Mouse (Mus musculus) E14TG2a.4 (cell line): ENCODE results near the gene Tmem52b.

Source experiments
- H3K27me3 ChIP-seq: 2 replicates; pipeline ENCODE4 v1.6.1; 2014; ENCODE audit warnings: low read length, control low read depth; ENCODE audit not compliant: insufficient read depth
- H3K36me3 ChIP-seq: 2 replicates; pipeline ENCODE4 v1.6.1; 2014; ENCODE audit warnings: low read length, control low read depth; ENCODE audit not compliant: insufficient read depth
- H3K4me1 ChIP-seq: replicated peaks from 2 replicates; pipeline ENCODE4 v1.6.1; 2014; ENCODE audit warnings: low read depth, low read length, control low read depth
- H3K4me3 ChIP-seq: replicated peaks from 2 replicates; pipeline ENCODE4 v1.5.1; 2014; ENCODE audit warnings: mild to moderate bottlenecking, low read length
- H3K9me3 ChIP-seq: 2 replicates; pipeline ENCODE4 v1.6.1; 2014; ENCODE audit warnings: low read length, control low read depth
- CTCF ChIP-seq: conservative IDR thresholded peaks from 2 replicates; pipeline ENCODE4 v1.5.1; 2014; ENCODE audit warnings: low read length
- NANOG ChIP-seq: IDR thresholded peaks from 2 replicates; pipeline ENCODE4 v1.6.1; 2014; ENCODE audit warnings: borderline replicate concordance, low read length, mixed read lengths
- POU5F1 ChIP-seq: IDR thresholded peaks from 2 replicates; pipeline ENCODE4 v1.6.1; 2014; ENCODE audit warnings: low read length, borderline replicate concordance

Gene Tmem52b

DNA sequence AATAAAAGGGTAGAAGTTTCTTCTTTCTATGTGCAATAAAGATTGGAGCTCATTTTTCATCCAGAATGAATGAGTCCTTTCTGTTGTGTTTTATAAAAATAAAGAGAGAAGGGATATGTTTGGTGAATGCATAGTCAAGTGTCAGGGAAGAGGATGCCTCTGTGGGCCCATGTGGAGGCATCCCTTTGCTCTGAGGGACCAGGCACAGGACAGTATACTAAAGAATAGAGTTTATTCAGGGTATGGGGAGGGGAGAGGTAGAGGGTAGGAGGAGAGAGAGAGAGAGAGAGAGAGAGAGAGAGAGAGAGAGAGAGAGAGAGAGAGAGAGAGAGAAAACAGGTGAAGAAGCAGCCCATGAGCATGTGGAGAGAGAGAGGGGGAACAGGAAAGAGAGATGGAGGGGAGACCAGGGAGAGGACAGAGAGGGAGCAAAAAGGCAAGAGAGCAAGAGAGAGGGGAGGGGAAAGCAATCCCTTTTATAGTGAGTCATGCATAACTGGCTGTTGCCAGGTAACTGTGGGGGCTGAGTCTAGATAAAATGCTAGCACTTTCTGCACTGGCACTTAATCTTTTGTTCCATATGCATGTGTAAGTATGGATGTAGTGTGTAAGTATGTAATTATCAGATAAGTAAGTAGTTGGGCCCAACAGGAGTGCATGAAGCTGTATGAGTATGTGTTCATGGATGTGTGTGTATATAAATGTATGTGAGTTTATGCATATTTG, 45.1 kb downstream of the Tmem52b start:
- no peaks in the 10 kb centered on the region for H3K36me3 ChIP-seq
- H3K4me1 ChIP-seq: no peaks in the 10 kb centered on the region
- peaks cover 6% of the 10 kb centered on the region for H3K9me3 ChIP-seq
- no peak overlapping the region for H3K4me3 ChIP-seq
- H3K27me3 ChIP-seq: no peaks in the 10 kb centered on the region; the same call in 1 of the 2 replicates
- no peak for TF ChIP-seq NANOG
- no peak for TF ChIP-seq CTCF

DNA sequence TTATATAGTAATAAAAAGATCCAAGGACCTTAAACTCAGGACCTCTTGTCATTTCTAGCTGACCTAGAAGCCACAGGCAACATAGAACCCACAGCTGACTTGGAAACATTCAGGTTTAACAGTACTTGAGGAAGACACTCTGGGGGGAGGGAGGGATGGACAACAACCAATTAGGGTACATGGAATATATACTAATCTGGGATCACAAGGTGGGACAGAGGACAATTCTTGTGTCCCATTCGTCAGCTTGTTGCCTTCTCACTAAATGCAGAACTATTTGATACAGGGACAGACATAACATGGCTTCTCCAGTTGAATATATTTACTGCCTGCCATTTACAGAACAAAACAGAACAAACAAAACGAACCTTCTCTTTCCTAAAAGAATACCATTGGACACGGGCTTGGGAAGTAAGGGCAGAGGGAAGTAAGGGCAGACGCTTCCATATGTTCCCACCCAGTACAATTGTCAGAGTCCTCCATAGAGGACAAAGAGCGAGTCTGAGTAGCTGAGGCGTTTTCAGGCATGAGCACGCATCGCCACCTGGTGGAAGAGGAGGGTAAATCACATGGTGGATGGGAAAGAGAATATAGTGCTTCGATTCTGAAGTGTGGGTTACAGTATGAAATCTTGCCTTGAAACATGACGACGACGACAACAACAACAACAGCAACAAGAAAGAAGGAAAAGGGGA, 46.7 kb downstream of the Tmem52b start:
- TF ChIP-seq NANOG (no peak), CTCF (peak; percentile 58)
- no peaks in the 10 kb centered on the region for H3K4me1 ChIP-seq
- no peaks in the 10 kb centered on the region for H3K36me3 ChIP-seq
- H3K27me3 ChIP-seq: no peaks in the 10 kb centered on the region; the same call in 1 of the 2 replicates
- peaks cover 6% of the 10 kb centered on the region for H3K9me3 ChIP-seq
- no peak overlapping the region for H3K4me3 ChIP-seq

DNA sequence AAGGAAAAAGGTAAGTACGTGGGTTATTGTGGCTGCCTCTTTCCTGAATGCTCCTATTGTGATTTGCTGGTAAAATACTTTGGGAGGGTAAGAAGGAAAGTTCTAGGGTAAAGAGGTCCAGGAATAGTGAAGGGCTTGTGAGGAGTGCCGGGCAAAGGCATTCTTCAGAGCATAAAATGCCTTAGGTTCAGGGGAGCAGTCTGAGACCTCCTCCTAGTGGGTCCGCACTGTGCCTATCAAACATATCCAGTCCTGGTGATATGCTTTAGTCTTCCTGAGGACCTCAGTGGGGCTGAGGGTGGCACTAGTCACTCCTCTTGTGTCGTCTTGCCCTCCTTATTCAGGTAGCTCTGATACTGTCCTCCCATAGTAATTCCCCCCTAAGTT, 47.3 kb downstream of the Tmem52b start:
- H3K36me3 ChIP-seq: no peaks in the 10 kb centered on the region
- H3K9me3 ChIP-seq: peaks cover 6% of the 10 kb centered on the region
- no peaks in the 10 kb centered on the region; the same call in 1 of the 2 replicates for H3K27me3 ChIP-seq
- H3K4me1 ChIP-seq: no peaks in the 10 kb centered on the region
- H3K4me3 ChIP-seq: no peak overlapping the region
- no peak for TF ChIP-seq NANOG
- no peak for TF ChIP-seq POU5F1
- TF ChIP-seq CTCF: no peak

DNA sequence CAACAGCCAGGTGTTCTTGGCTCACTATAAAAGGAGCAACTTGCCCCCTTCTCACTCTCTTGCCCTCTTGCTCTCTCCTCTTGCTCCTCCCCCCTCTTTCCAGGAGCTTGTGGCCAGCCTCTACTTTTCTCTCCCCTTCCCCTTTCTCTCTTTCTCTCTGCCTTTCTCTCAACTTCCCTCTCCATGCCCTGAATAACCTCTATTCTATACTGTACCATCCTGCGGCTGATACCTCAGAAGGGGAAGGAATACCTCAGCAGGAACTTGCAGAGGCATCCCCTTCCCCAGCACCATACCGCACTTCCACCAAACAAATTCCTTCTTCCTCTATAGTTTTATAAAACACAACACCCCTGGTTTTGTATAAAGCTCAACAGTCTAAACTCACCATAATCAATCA, 52.9 kb downstream of the Tmem52b start:
- no peaks in the 10 kb centered on the region for H3K4me1 ChIP-seq
- no peak for TF ChIP-seq POU5F1
- TF ChIP-seq NANOG: no peak
- TF ChIP-seq CTCF: no peak
- H3K9me3 ChIP-seq: no peaks in the 10 kb centered on the region
- no peaks in the 10 kb centered on the region for H3K27me3 ChIP-seq
- H3K4me3 ChIP-seq: no peak overlapping the region
- H3K36me3 ChIP-seq: no peaks in the 10 kb centered on the region
